Mouse (Mus musculus) limb, embryonic 11.5 days (tissue): ENCODE measurements around the gene Dynll1. TPM values are rescaled to one million over a fixed set of nuclear protein-coding genes. Genes with fewer than 3 reads are reported as not detected.

Experiments used
- ATAC-seq: fragments of 200-750 bp; cut with Nextera tagmentation; 2 replicates; pipeline ENCODE4 v1.8.0; 2017; ENCODE audit warnings: low read depth; ENCODE audit not compliant: insufficient number of reproducible peaks, low FRiP score, low TSS enrichment
- DNase-seq: peaks from one replicate; pipeline ENCODE4 v3.0.0-alpha.2; 2015; ENCODE audit warnings: low spot score
- H3K27ac ChIP-seq: fragments of 300-500 bp; sonication (generic); replicated peaks from 2 replicates; pipeline ENCODE4 v1.5.1; 2014; ENCODE audit warnings: low read depth, mild to moderate bottlenecking, low read length
- H3K27me3 ChIP-seq: fragments of 300-500 bp; sonication (generic); 2 replicates; pipeline ENCODE4 v1.6.1; 2014; ENCODE audit warnings: mild to moderate bottlenecking, low read length, mixed read lengths; ENCODE audit not compliant: control insufficient read depth, insufficient read depth
- H3K36me3 ChIP-seq: fragments of 300-500 bp; sonication (generic); 2 replicates; pipeline ENCODE4 v1.6.1; 2014; ENCODE audit warnings: mild to moderate bottlenecking, low read length, moderate library complexity, mixed read lengths; ENCODE audit not compliant: control insufficient read depth, insufficient read depth
- H3K4me1 ChIP-seq: fragments of 300-500 bp; sonication (generic); 2 replicates; pipeline ENCODE4 v1.6.1; 2014; ENCODE audit warnings: low read length, mixed read lengths; ENCODE audit not compliant: control insufficient read depth, insufficient read depth
- H3K4me2 ChIP-seq: fragments of 300-500 bp; sonication (generic); 2 replicates; pipeline ENCODE4 v1.6.1; 2014; ENCODE audit warnings: low read depth, mild to moderate bottlenecking, moderate library complexity; ENCODE audit not compliant: severe bottlenecking
- H3K4me3 ChIP-seq: fragments of 300-500 bp; sonication (generic); 2 replicates; pipeline ENCODE4 v1.5.1; 2014; ENCODE audit warnings: low read depth, low read length
- H3K9ac ChIP-seq: fragments of 300-500 bp; sonication (generic); 2 replicates; pipeline ENCODE4 v1.6.1; 2014; ENCODE audit warnings: mild to moderate bottlenecking, low read length
- H3K9me3 ChIP-seq: fragments of 300-500 bp; sonication (generic); 2 replicates; pipeline ENCODE4 v1.6.1; 2016; ENCODE audit warnings: low read length; ENCODE audit not compliant: control insufficient read depth
- WGBS: fragments of 180-500 bp; shearing (Covaris S2); extraction: QIAGEN DNeasy Blood & Tissue Kit; methylation state at CpG from one replicate; pipeline ENCODE4 v1.1.7; 2014; 5-methylcytosine and 5-hydroxymethylcytosine counted together
- polyA plus RNA-seq: library from polyadenylated mRNA; unstranded; fragments of >200 nt; fragmentation: Nextera tagmentation; extraction: Ambion mirVana; gene quantifications from 2 replicates; pipeline ENCODE4 v1.2.1, GENCODE M21; 2014

Dynll1 gene
- polyA plus RNA-seq, 1 experiment from 2014 or later: 2,035 TPM

DNA sequence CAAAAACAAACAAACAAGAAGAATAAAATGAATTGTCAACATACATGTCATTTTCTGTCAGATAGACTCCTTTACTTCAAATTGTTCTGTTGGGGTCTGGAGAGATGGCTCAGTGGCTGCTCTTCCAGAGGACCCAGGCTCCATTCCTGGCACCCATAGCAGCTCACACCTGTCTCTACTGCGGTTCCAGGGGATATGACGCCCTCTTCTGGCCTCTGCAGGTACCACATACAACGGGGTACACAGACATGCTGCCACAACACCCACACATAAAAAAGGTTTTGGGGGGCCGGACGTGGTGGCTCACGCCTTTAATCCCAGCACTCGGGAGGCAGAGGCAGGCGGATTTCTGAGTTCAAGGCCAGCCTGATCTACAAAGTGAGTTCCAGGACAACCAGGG, 6.6 kb downstream of the Dynll1 start:
- H3K36me3 ChIP-seq: peaks cover 14% of the 10 kb centered on the region; the same call in 1 of the 2 replicates
- no peak overlapping the region for H3K27ac ChIP-seq
- ATAC-seq: no peak
- WGBS: 89% methylated on average over 8 of the region's 8 CpGs
- 0 out of 2 replicates have a peak, but pooled peaks cover 7% of the 10 kb centered on the region for H3K4me1 ChIP-seq
- no peaks in the 10 kb centered on the region for H3K9me3 ChIP-seq
- H3K4me3 ChIP-seq: no peak overlapping the region
- no peak overlapping the region for H3K4me2 ChIP-seq
- no peaks in the 10 kb centered on the region for H3K27me3 ChIP-seq
- no peak overlapping the region for H3K9ac ChIP-seq
- no peak for DNase-seq

- no peaks in the 10 kb centered on the region for H3K27me3 ChIP-seq
- peaks cover 11% of the 10 kb centered on the region for H3K36me3 ChIP-seq
- 96% methylated on average over 3 of the region's 3 CpGs for WGBS
- H3K4me2 ChIP-seq: no peak overlapping the region
- H3K27ac ChIP-seq: no peak overlapping the region
- H3K4me3 ChIP-seq: no peak overlapping the region
- ATAC-seq (no peak), DNase-seq (no peak)
- peaks cover 6% of the 10 kb centered on the region for H3K4me1 ChIP-seq
- no peaks in the 10 kb centered on the region for H3K9me3 ChIP-seq
- H3K9ac ChIP-seq: no peak overlapping the region
Observed at GRCm38 (mm10) chr5:115284735-115285134, 16.1 kb downstream of the Dynll1 start.

DNA sequence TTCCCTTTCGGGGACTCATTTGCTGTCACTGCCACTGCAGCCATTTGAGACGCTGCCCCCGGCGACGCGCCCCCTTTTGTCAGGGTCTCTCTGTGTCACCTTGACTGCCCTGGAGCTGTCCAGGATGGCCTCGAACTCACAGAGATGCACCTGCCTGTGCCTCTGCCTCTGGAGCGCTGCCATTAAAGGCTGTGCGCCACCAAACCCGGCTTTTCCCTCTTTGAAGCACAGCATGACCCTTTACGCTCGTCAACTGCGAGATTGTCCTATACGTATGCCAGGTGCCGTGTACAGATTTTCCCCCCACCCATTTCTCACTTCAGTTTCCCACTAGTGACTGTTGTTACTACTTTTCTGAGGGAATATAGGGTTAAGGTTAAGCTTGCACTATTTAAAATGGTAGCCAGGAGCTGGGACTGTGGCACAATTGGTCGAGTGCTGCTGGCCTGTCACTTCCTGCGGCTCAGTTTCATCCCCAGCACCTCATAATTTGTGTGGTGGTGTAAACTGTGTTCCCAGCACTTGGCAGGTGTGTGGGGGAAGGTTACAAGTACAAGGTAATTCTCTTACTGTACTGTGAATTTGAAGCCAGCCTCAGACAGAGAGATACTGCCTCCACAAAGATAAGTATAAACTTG, 20.6 kb downstream of the Dynll1 start:
- H3K9me3 ChIP-seq: no peaks in the 10 kb centered on the region
- ATAC-seq (no peak), DNase-seq (peak; percentile 39)
- WGBS: 7% methylated on average over 17 of the region's 17 CpGs
- peaks cover 6% of the 10 kb centered on the region for H3K4me1 ChIP-seq
- H3K36me3 ChIP-seq: peaks cover 7% of the 10 kb centered on the region; the same call in 1 of the 2 replicates
- H3K27ac ChIP-seq: no peak overlapping the region
- no peaks in the 10 kb centered on the region for H3K27me3 ChIP-seq
- H3K9ac ChIP-seq: peak overlapping the region; percentile 66
- peak overlapping the region; percentile 78 for H3K4me3 ChIP-seq
- peak overlapping the region; percentile 95 for H3K4me2 ChIP-seq

DNA sequence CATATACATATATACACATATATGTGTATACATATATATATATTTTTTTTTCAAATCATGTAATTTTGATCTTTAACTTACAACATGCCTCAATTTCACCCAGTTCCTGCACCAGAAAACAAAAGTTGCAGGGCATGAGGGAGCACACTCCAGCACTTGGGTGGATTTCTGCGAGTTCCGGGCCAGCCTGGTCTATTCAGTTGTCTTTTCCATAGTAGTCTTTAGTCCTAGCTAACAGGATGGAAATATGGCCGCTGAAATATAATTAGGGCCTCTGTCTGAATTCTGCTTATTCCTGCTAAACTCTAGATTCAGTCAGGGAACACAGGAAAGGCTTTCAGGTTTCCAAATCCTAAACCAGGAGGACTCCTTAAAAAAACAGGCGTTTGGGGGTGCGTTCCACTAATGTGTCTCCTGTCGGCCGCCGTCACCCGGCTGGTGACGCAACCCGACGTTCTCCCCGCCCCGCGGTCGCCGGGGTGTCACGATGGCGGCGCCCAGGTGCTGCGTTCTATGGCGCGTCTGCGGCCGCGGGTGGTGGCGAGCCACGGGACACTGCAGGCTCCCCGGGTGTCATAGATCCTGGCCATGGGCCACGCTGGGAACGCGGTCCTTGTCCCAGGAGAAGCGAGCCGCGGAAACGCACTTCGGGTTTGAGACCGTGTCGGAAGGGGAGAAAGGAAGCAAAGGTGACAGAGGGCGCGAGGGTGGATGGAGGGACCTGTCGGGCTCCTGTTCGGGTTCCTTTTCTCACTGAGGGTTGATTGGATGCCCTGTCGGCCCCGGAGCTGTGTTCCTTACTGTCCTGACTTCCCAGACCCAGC, 21.4 kb downstream of the Dynll1 start, which contains the start of gene Coq5:
Gene Coq5 (plus strand): TSS at position 441 of the 824 bp plus-strand sequence.
- Histone ChIP-seq H3K9ac (peak within 1 kb of the TSS; percentile 66), H3K4me2 (peak within 1 kb of the TSS; percentile 95), H3K4me1 (peaks cover 6% of the 10 kb centered on the region), H3K36me3 (peaks cover 5% of the 10 kb centered on the region; the same call in 1 of the 2 replicates), H3K27me3 (no peaks in the 10 kb centered on the region), H3K4me3 (peak within 1 kb of the TSS; percentile 78), H3K9me3 (no peaks in the 10 kb centered on the region), H3K27ac (no peak within 1 kb of the TSS)
- 4% methylated on average over 45 of the region's 45 CpGs for whole genome bisulfite sequencing
- DNase-seq (peak; percentile 88), ATAC-seq (no peak)

- no peak for ATAC-seq
- Histone ChIP-seq H3K4me1 (peaks cover 6% of the 10 kb centered on the region), H3K4me2 (no peak overlapping the region), H3K4me3 (no peak overlapping the region), H3K27me3 (no peaks in the 10 kb centered on the region), H3K9me3 (no peaks in the 10 kb centered on the region), H3K9ac (no peak overlapping the region), H3K27ac (no peak overlapping the region), H3K36me3 (0 out of 2 replicates have a peak, but pooled peaks cover 2% of the 10 kb centered on the region)
- WGBS: 70% methylated on average over 2 of the region's 2 CpGs
- DNase-seq: no peak
Observed at GRCm38 (mm10) chr5:115278785-115279184, 22.0 kb downstream of the Dynll1 start.

DNA sequence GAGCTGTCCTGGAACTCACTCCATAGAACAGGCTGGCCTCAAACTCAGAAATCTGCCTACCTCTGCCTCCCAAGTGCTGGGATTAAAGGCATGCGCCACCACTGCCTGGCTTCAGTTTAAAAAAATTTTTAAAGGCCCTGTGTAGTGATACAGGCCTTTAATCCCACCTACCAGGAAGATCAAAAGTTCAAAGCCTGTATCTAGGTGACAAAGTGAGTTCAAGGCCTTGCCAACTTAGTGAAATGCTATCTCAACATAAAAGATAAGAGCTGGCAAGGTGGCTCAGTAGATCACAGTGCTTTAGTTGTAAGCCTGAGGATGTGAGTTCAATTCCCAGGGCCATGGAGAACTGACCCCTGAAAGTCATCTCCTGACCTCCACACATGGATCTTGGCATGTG, 22.7 kb downstream of the Dynll1 start:
- DNase-seq: no peak
- Histone ChIP-seq H3K9ac (no peak overlapping the region), H3K27ac (no peak overlapping the region), H3K9me3 (no peaks in the 10 kb centered on the region), H3K4me2 (no peak overlapping the region), H3K27me3 (no peaks in the 10 kb centered on the region), H3K4me3 (no peak overlapping the region), H3K36me3 (no peaks in the 10 kb centered on the region), H3K4me1 (peaks cover 6% of the 10 kb centered on the region)
- WGBS: 80% methylated on average over 1 of the region's 1 CpGs
- ATAC-seq: no peak

DNA sequence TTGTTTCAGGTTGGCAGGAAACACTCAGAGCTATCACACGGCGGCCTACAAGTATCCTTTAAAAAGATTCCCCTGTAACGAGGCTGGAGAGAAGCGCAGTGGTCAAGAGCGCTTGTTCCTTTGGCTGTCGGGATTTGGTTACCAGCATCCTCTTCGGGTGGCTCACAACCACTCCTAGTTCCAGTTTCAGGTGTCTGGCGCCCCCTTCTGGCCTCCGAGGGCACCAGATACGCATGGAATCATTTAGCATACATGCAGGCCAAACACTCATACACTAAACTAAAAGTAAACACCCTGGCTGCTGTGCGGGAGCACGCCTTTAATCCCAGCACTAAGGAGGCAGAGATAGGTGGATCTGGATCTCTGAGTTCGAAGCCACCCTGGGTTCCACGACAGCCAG, 24.8 kb downstream of the Dynll1 start:
- Histone ChIP-seq H3K4me3 (no peak overlapping the region), H3K27me3 (no peaks in the 10 kb centered on the region), H3K27ac (no peak overlapping the region), H3K4me2 (no peak overlapping the region), H3K9ac (no peak overlapping the region), H3K9me3 (no peaks in the 10 kb centered on the region), H3K36me3 (no peaks in the 10 kb centered on the region), H3K4me1 (peaks cover 8% of the 10 kb centered on the region)
- no peak for ATAC-seq
- WGBS: 35% methylated on average over 14 of the region's 14 CpGs
- DNase-seq: peak; percentile 73

DNA sequence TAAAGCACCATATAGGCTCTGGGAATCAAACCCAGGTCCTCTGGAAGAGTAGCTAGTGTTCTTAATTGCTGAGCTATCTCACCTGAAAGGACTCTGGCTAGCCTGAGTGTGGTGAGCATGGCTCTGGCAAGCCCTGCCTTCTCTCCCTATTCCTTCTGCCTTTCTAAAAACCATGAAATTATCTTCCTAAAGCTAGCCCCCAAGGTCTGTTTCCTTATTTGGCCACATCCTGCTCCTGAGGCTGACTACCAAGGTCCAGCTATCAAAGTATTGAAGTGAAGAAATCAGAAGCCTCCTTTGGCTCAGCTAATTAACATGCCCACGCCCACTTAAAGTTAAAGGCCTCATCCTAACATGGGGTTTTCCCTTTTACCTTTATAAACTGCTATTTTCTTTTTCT, 26.0 kb downstream of the Dynll1 start:
- 84% methylated on average over 1 of the region's 1 CpGs for WGBS
- peaks cover 2% of the 10 kb centered on the region; the same call in 1 of the 2 replicates for H3K4me1 ChIP-seq

More for the DNA sequence above, 26.0 kb downstream of the Dynll1 start:
- Histone ChIP-seq H3K27me3 (no peaks in the 10 kb centered on the region), H3K36me3 (no peaks in the 10 kb centered on the region; the same call in 1 of the 2 replicates), H3K27ac (no peak overlapping the region), H3K9ac (no peak overlapping the region), H3K4me3 (no peak overlapping the region), H3K4me2 (no peak overlapping the region), H3K9me3 (no peaks in the 10 kb centered on the region)
- no peak for ATAC-seq
- DNase-seq: no peak
